Mouse (Mus musculus): ENCODE data around the gene Pde4d. TPM values are rescaled to one million over a fixed set of nuclear protein-coding genes. Genes with fewer than 3 reads are reported as not detected.

Gene Pde4d
- polyA plus RNA-seq, 1 experiment from 2014 or later: 12.9 TPM

DNA sequence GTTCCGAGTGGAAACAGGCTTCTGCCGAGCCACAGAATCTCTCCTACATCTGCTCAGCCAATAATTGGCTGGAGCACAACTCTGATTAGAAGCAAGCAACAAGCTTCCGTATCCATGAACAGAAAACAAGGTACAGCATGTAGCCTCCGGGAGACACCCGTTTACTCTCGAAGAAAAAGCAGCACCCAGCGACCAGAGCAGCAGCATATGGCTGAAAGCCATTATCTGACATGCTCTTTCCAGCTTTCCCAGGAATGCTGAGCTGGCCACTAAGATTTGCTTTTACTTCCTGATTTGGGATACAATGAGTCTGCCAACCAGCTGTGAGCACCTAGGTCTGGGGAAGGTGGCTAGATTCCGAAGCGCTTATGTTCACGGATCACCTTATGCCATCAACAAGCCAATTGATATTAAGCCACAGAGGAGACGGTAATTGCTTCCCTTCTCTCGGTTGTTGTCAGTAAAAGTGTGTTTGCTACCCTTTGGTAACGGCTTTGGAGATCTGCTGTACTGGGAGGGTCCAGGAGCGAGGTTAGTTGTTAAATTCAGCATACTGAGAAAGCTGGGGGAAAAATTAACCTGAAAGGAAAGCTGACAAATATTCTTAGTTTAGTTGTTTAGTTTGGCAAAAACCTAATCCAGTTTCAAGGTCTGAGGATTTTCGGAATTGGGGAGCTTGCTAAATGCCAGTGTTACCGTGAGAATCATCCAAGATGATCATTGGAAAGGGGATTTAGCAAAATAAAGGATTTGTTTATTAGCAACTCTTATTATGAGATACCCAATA lies 1131.7 kb downstream of the Pde4d start:
- Histone ChIP-seq H3K9ac (ENCODE audit: low read depth, low read length) (no peak overlapping the region), H3K36me3 (ENCODE audit: control insufficient read depth, insufficient read depth) (no peaks in the 10 kb centered on the region), H3K27me3 (ENCODE audit: control insufficient read depth, insufficient read depth, low read depth, low read length) (no peaks in the 10 kb centered on the region), H3K4me3 (ENCODE audit: low read depth, low read length) (no peak overlapping the region), H3K9me3 (replicated peaks; ENCODE audit: control insufficient read depth, low read length) (no peaks in the 10 kb centered on the region), H3K27ac (ENCODE audit: low read length) (no peak overlapping the region), H3K4me1 (ENCODE audit: control insufficient read depth, low read depth, low read length) (no peaks in the 10 kb centered on the region), H3K4me2 (ENCODE audit: low read depth, low read length) (no peak overlapping the region)
- ATAC-seq (ENCODE audit: low read depth): no peak
- whole genome bisulfite sequencing (ENCODE audit: insufficient replicate concordance): 69% methylated on average over 16 of the region's 16 CpGs

DNA sequence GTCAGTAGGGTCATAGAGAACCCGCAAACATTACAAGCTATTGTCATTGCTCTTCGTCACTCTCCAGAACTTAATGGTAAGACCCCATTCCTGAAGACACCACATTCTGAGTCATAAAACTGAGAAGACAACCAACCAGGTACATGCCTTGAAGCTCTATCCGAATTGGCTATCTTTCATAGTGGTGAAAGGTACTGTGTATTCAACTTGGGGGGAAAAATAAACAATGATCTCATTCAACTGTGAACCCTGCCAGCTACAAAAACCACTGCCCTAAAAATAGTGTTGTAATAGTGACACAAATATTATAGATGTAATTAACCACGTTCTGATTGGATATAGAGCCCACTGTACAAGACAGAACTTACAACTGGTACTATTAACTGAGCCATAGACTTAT lies 1140.3 kb downstream of the Pde4d start:
- no peak for ATAC-seq (ENCODE audit: low read depth)
- H3K27ac ChIP-seq (ENCODE audit: low read length): no peak overlapping the region
- H3K9me3 ChIP-seq (replicated peaks; ENCODE audit: control insufficient read depth, low read length): no peaks in the 10 kb centered on the region
- 52% methylated on average over 4 of the region's 4 CpGs for WGBS (ENCODE audit: insufficient replicate concordance)
- no peaks in the 10 kb centered on the region; the same call in 1 of the 2 replicates for H3K4me1 ChIP-seq (ENCODE audit: control insufficient read depth, low read depth, low read length)
- no peak overlapping the region for H3K4me2 ChIP-seq (ENCODE audit: low read depth, low read length)
- H3K4me3 ChIP-seq (ENCODE audit: low read depth, low read length): no peak overlapping the region
- H3K27me3 ChIP-seq (ENCODE audit: control insufficient read depth, insufficient read depth, low read depth, low read length): no peaks in the 10 kb centered on the region
- no peak overlapping the region for H3K9ac ChIP-seq (ENCODE audit: low read depth, low read length)
- H3K36me3 ChIP-seq (ENCODE audit: control insufficient read depth, insufficient read depth): no peaks in the 10 kb centered on the region

DNA sequence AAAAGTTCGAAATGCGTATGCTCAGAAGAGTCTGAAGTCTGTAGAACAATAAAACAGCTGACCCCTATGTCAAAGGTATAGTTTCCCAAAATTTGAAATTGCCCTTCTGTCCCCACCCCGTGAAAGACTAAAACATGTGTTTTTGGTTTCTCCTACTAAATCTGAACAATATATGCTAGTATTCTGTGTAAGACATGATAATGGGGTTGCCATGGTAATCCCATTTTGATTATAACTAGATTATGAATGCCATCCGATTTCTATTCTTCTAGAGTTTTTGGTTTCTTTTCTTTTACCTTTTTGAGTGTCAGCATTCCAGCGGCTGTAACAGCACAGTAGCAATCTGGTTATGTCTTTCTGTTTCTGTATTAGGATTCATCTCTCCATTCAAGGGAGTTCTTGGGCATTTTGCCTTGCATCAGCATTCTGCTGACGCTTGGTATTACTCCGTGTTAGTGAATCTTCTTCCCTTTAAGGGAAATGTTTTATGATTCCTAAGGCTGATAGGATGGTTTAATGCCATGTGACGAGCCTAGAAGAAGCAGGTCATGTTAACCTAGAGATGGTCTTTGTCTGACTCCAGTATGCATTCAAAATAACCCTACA lies 1142.5 kb downstream of the Pde4d start:
- H3K4me3 ChIP-seq (ENCODE audit: low read depth, low read length): no peak overlapping the region
- no peaks in the 10 kb centered on the region for H3K36me3 ChIP-seq (ENCODE audit: control insufficient read depth, insufficient read depth)
- no peaks in the 10 kb centered on the region for H3K27me3 ChIP-seq (ENCODE audit: control insufficient read depth, insufficient read depth, low read depth, low read length)
- H3K4me1 ChIP-seq (ENCODE audit: control insufficient read depth, low read depth, low read length): no peaks in the 10 kb centered on the region; the same call in 1 of the 2 replicates
- no peak for ATAC-seq (ENCODE audit: low read depth)
- WGBS (ENCODE audit: insufficient replicate concordance): 60% methylated on average over 8 of the region's 8 CpGs
- H3K4me2 ChIP-seq (ENCODE audit: low read depth, low read length): no peak overlapping the region
- H3K27ac ChIP-seq (ENCODE audit: low read length): no peak overlapping the region
- H3K9me3 ChIP-seq (replicated peaks; ENCODE audit: control insufficient read depth, low read length): no peaks in the 10 kb centered on the region
- H3K9ac ChIP-seq (ENCODE audit: low read depth, low read length): no peak overlapping the region

DNA sequence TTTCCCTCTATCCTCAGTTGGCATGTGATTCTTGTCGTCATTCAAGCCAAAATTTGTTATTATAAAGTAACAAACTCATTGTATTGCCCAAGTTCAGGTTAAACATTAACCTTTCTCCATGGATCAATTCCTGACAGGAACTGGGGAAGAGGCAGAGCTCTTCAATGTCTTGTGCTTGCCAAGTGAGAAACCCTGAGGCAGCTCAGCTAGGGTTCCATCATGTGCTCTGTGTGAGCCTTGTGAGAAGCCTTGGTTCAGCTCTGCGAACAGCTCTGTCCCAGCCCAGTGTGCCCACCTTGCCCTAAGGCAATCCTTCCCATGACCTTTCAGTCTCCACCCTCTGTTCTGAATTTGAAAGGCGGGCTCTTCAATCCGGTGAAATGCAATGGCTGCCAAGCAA lies 1150.0 kb downstream of the Pde4d start:
- Histone ChIP-seq H3K27me3 (ENCODE audit: control insufficient read depth, insufficient read depth, low read depth, low read length) (no peaks in the 10 kb centered on the region), H3K4me1 (ENCODE audit: control insufficient read depth, low read depth, low read length) (no peaks in the 10 kb centered on the region), H3K36me3 (ENCODE audit: control insufficient read depth, insufficient read depth) (no peaks in the 10 kb centered on the region), H3K4me3 (ENCODE audit: low read depth, low read length) (no peak overlapping the region), H3K9me3 (replicated peaks; ENCODE audit: control insufficient read depth, low read length) (no peaks in the 10 kb centered on the region), H3K27ac (ENCODE audit: low read length) (no peak overlapping the region), H3K4me2 (ENCODE audit: low read depth, low read length) (no peak overlapping the region), H3K9ac (ENCODE audit: low read depth, low read length) (no peak overlapping the region)
- WGBS (ENCODE audit: insufficient replicate concordance): 62% methylated on average over 4 of the region's 4 CpGs
- ATAC-seq (ENCODE audit: low read depth): no peak

DNA sequence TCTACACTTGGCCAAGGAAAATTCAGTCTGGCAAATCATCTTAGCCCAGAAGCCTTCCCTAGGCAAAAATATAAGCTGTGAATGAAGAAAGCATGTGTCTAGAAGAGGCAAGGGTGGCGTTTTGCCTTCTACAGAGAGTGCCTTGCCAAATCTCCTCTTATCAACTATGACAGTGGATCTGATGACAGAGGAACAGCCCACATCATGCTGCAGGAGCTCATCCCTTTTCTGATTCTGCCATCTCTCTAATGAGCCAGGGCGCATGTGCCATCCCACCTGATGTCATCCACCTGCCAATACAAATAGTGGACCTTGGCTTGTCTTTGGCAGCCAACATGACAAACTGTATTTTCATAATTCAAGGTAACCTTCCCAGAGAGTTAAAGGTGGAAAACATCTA lies 1154.3 kb downstream of the Pde4d start:
- H3K4me1 ChIP-seq (ENCODE audit: control insufficient read depth, low read depth, low read length): no peaks in the 10 kb centered on the region
- H3K27me3 ChIP-seq (ENCODE audit: control insufficient read depth, insufficient read depth, low read depth, low read length): no peaks in the 10 kb centered on the region
- no peak overlapping the region for H3K9ac ChIP-seq (ENCODE audit: low read depth, low read length)
- 59% methylated on average over 2 of the region's 2 CpGs for WGBS (ENCODE audit: insufficient replicate concordance)
- H3K36me3 ChIP-seq (ENCODE audit: control insufficient read depth, insufficient read depth): no peaks in the 10 kb centered on the region
- H3K27ac ChIP-seq (ENCODE audit: low read length): no peak overlapping the region
- H3K9me3 ChIP-seq (replicated peaks; ENCODE audit: control insufficient read depth, low read length): no peaks in the 10 kb centered on the region
- H3K4me3 ChIP-seq (ENCODE audit: low read depth, low read length): no peak overlapping the region
- H3K4me2 ChIP-seq (ENCODE audit: low read depth, low read length): no peak overlapping the region
- ATAC-seq (ENCODE audit: low read depth): no peak

DNA sequence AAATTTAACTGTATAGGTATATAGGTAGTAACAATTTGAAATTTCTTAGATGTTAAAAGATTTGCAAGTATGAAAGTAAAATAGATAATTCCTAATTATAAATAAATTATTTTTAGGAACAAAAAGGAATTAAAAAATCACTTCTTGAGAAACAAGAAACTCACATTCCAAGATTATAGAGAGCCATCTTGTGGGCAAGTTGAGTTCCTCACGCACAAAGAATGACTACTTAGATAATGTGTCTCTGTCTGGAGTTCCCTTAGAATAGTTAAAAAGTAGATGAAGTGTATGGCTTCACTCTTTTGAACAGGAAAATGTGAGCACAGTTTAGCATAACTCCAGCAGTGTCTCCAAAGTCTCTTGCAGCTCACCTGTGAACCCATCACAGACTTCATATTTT lies 1155.4 kb downstream of the Pde4d start:
- Histone ChIP-seq H3K4me3 (ENCODE audit: low read depth, low read length) (no peak overlapping the region), H3K4me1 (ENCODE audit: control insufficient read depth, low read depth, low read length) (no peaks in the 10 kb centered on the region), H3K9ac (ENCODE audit: low read depth, low read length) (no peak overlapping the region), H3K27ac (ENCODE audit: low read length) (no peak overlapping the region), H3K9me3 (replicated peaks; ENCODE audit: control insufficient read depth, low read length) (no peaks in the 10 kb centered on the region), H3K4me2 (ENCODE audit: low read depth, low read length) (no peak overlapping the region), H3K27me3 (ENCODE audit: control insufficient read depth, insufficient read depth, low read depth, low read length) (no peaks in the 10 kb centered on the region), H3K36me3 (ENCODE audit: control insufficient read depth, insufficient read depth) (no peaks in the 10 kb centered on the region)
- no peak for ATAC-seq (ENCODE audit: low read depth)
- 52% methylated on average over 1 of the region's 1 CpGs for WGBS (ENCODE audit: insufficient replicate concordance)

DNA sequence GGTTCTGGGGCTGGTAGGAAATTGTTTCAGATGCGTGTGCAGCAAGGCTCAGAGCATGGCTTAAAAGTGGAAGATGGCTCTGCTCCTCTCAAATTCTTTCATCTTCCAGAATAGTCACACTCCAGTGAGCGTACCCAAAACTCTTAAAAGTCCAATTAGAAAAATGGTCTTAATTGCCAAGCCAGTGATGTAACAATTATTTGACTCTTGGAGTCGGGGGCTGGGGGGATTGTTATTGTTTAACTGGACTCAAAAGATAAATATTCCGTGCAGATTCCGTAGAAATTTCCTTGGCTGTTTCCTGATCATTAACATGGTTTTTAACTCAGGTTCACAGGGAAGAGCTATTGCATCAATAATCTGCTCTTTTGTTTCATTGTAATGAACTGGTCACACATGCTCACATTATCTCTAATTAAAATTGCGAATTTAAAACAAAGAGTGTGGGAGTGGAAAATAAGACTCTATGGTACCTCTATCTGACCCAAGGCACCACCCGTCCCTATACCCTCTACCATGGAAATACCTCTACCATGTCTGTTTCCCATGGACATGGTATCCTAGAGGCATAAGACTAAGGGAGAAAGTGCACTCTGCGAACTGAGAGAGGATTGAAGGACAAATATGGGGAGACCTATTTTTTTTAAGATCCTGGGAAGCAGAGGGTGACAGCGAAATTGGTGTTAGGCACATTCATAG lies 1159.5 kb downstream of the Pde4d start:
- ATAC-seq (ENCODE audit: low read depth): no peak
- Histone ChIP-seq H3K4me2 (ENCODE audit: low read depth, low read length) (no peak overlapping the region), H3K27me3 (ENCODE audit: control insufficient read depth, insufficient read depth, low read depth, low read length) (no peaks in the 10 kb centered on the region), H3K27ac (ENCODE audit: low read length) (no peak overlapping the region), H3K4me1 (ENCODE audit: control insufficient read depth, low read depth, low read length) (no peaks in the 10 kb centered on the region), H3K36me3 (ENCODE audit: control insufficient read depth, insufficient read depth) (no peaks in the 10 kb centered on the region), H3K4me3 (ENCODE audit: low read depth, low read length) (no peak overlapping the region), H3K9me3 (replicated peaks; ENCODE audit: control insufficient read depth, low read length) (no peaks in the 10 kb centered on the region), H3K9ac (ENCODE audit: low read depth, low read length) (no peak overlapping the region)
- whole genome bisulfite sequencing (ENCODE audit: insufficient replicate concordance): 57% methylated on average over 9 of the region's 9 CpGs

DNA sequence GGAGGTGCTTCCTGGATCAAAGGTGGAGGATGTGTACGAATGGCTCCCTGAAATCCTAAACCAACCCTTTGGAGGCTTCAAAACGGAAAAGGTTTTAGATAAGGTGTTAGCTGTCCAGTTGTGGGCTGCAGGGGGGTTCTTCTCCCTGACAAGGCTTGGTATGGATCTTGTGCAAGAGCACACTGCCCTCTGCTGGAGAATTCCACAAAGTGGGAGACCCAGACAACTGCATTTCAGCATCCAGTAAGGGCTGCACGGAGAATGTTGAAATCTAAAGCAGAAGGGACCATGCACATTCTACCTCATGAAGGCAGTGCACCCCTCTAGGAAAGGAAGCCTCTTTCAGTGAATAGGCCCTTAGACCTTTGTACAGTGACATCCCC lies 1160.0 kb downstream of the Pde4d start:
- H3K9me3 ChIP-seq (replicated peaks; ENCODE audit: control insufficient read depth, low read length): no peaks in the 10 kb centered on the region
- H3K27ac ChIP-seq (ENCODE audit: low read length): no peak overlapping the region
- H3K4me3 ChIP-seq (ENCODE audit: low read depth, low read length): no peak overlapping the region
- 9% methylated on average over 3 of the region's 3 CpGs for WGBS (ENCODE audit: insufficient replicate concordance)
- no peaks in the 10 kb centered on the region for H3K27me3 ChIP-seq (ENCODE audit: control insufficient read depth, insufficient read depth, low read depth, low read length)
- no peak overlapping the region for H3K4me2 ChIP-seq (ENCODE audit: low read depth, low read length)
- H3K36me3 ChIP-seq (ENCODE audit: control insufficient read depth, insufficient read depth): no peaks in the 10 kb centered on the region
- H3K4me1 ChIP-seq (ENCODE audit: control insufficient read depth, low read depth, low read length): no peaks in the 10 kb centered on the region
- no peak overlapping the region for H3K9ac ChIP-seq (ENCODE audit: low read depth, low read length)
- ATAC-seq (ENCODE audit: low read depth): no peak

DNA sequence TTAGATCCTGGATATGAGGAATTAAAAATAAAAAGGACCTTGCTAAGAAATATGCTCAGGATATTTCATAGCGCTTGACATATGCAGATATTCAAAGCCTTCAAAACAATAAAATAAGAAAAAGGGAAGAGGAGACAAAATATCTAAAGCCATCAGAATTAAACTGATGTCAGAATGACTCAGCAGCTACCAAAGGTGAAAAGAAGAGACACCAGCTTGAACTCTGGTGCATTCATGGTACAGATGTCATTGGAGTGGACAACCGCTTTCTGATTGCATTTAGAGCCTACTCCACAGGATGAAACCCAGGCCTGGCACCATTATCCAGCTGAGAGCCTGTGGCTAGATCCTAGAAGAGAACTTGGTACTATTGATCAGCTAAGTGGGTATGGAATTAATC lies 1161.0 kb downstream of the Pde4d start:
- no peak overlapping the region for H3K4me2 ChIP-seq (ENCODE audit: low read depth, low read length)
- WGBS (ENCODE audit: insufficient replicate concordance): 81% methylated on average over 2 of the region's 2 CpGs
- no peaks in the 10 kb centered on the region for H3K27me3 ChIP-seq (ENCODE audit: control insufficient read depth, insufficient read depth, low read depth, low read length)
- no peak overlapping the region for H3K27ac ChIP-seq (ENCODE audit: low read length)
- H3K4me3 ChIP-seq (ENCODE audit: low read depth, low read length): no peak overlapping the region
- no peaks in the 10 kb centered on the region for H3K9me3 ChIP-seq (replicated peaks; ENCODE audit: control insufficient read depth, low read length)
- no peak for ATAC-seq (ENCODE audit: low read depth)
- peaks cover 3% of the 10 kb centered on the region for H3K4me1 ChIP-seq (ENCODE audit: control insufficient read depth, low read depth, low read length)
- no peaks in the 10 kb centered on the region for H3K36me3 ChIP-seq (ENCODE audit: control insufficient read depth, insufficient read depth)
- H3K9ac ChIP-seq (ENCODE audit: low read depth, low read length): no peak overlapping the region
